Mouse (Mus musculus): Measurements from ENCODE around the gene Glrb. TPM values are rescaled to one million over a fixed set of nuclear protein-coding genes. Genes with fewer than 3 reads are reported as not detected.

Glrb gene
- total RNA-seq (2021), result 10 to 100 TPM; 83.4 to 85.1 TPM

- DNase-seq, result peak; percentile 61
- intact Hi-C loops (cut with DNase I), result no loop called here
Observed at GRCm38 (mm10) chr3:80913111-80913778, at the start of gene Glrb. TSS of gene Glrb (minus strand) at chr3:80913660.

DNA sequence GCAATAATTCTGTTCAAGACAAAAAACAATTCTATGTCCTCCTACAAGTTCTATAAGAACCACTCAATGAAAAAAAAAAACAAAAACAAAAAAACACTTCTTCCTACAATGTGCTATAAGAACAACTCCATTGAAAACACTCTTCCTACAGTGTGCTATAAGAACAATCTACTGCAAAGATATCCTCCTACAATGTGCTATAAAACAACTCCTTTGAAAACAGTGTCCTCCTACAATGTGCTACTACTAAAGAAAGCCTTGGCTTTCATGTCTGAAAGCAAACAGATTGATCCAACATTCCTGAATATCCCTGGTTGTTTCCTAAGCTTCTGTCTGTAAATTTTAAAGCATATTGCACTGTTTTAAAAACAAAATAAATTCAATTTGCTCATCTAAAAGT is 46.5 kb upstream of the Glrb start:
- intact Hi-C loops (cut with DNase I), result loop anchor here (5.0 kb wide), 1 partner anchor 822 kb away; no protein-coding TSS in a partner anchor
- no peak for DNase-seq

DNA sequence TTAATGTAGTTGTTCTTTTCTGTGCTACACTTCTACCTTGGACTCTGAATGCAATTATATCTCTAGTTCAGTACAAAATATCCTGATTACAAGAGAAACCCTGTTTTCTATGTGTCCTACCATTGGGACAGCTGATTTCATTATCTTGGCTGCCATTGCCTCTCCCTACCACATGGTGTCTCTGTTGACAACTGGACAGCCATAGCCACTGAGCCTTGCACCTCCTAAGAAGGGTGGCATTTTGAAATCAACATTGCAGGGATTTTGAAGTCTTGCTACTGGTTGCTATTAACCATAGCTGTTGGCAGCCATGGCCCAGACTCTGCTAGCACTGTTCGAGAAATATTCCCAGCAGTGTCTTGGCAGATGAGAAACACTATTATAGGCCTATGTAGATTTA is 45.1 kb upstream of the Glrb start:
- DNase-seq, result peak; percentile 51
- intact Hi-C loops (cut with DNase I), result loop anchor here (5.0 kb wide), 1 partner anchor 824 kb away; no protein-coding TSS in a partner anchor

- no peak for DNase-seq
- intact Hi-C loops (cut with DNase I), result no loop called here
Observed at GRCm38 (mm10) chr3:80913779-80914284, 372 bp upstream of the Glrb start.

GRCm38 (mm10) chr3:80894745-80895480 is 18.5 kb downstream of the Glrb start:
- DNase-seq, result peak; percentile 13
- intact Hi-C loops (cut with DNase I), result no loop called here

GRCm38 (mm10) chr3:80894328-80894727 is 19.1 kb downstream of the Glrb start:
- intact Hi-C loops (cut with DNase I), result no loop called here
- DNase-seq, result no peak

DNA sequence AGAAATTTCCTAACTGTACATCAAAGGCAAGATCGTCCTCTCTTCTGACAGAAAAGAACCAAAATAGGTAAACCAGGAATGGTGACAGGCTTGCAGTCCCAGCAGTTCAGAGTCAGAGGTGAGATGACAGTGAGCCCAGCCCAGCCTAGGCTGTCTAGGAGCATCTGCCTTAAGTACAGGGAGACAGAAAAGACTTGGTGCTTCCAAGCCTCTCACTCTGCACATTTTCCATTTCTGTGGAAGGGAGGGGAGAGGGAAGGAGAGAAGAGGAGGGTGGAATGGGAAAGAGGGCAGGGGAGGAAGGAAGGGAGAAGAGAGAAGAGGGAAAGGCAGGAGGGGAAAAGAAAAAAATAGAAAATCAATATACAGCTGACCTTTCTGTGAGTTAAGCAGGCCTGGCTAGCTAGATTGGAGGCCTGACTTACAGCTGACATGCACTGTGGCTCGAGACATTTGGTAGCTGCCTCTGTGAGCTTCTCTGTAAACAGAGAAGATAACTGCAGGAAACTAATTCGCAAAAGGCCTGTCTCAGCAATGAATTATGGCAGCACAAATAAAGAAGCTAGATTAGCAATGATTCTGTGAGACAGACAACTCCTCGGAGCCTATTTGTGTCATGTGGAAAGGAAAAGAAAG is 20.3 kb downstream of the Glrb start:
- DNase-seq, result no peak
- intact Hi-C loops (cut with DNase I), result no loop called here

- intact Hi-C loops (cut with DNase I), result no loop called here
- DNase-seq, result no peak
Observed at GRCm38 (mm10) chr3:80891087-80891486, 22.4 kb downstream of the Glrb start.

DNA sequence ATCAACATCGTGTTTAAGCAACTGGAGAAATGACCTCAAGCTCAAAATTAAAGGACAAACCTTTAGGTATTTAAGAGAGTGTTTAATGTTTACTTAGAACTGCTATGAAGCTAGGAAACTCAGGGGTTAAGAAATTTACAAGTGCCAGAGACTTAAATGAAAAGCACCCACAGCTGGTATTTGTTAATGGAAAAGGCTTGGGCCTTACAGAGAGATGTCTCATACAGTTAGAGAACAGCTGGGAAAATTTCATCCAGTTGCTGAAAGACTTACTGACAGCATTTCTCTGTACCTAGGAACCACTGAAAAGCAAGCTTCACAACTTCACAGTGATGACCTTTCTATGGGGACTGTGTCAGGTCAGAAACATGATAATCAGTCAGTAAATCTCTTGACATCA is 28.3 kb downstream of the Glrb start:
- DNase-seq, result no peak
- intact Hi-C loops (cut with DNase I), result no loop called here

- DNase-seq, result no peak
- intact Hi-C loops (cut with DNase I), result no loop called here
Observed at GRCm38 (mm10) chr3:80883601-80884000, 29.9 kb downstream of the Glrb start.

DNA sequence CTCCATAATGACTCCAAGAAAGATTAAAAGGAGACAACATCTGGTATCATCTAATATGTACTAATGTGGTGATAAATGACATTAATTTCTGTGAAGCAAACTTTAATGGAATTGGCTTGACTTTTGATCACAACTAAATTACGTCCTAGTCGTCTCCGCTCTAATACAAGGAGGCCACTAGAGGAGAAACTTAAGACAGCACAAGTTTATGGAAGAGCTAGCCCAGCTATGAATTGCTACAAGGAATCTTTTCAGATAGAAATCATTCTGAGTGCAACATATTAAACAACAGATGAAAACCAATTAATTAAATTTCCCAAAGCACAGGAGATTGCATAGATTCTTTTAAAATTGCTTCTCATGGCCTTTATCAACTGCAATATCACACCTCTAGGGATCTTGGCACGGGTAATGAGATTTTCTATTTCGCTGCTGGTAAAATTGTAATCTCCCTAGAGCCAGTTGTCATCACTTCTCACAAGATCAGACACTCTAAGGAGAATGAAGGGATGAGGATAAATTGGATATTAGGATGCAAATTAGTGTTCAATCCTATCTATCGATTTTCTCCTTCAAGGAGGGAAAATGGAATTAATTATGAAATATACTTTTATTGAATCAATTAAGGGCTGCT is 32.7 kb downstream of the Glrb start:
- no peak for DNase-seq
- intact Hi-C loops (cut with DNase I), result no loop called here

GRCm38 (mm10) chr3:80878571-80878970 is 34.9 kb downstream of the Glrb start:
- intact Hi-C loops (cut with DNase I), result no loop called here
- DNase-seq, result no peak

DNA sequence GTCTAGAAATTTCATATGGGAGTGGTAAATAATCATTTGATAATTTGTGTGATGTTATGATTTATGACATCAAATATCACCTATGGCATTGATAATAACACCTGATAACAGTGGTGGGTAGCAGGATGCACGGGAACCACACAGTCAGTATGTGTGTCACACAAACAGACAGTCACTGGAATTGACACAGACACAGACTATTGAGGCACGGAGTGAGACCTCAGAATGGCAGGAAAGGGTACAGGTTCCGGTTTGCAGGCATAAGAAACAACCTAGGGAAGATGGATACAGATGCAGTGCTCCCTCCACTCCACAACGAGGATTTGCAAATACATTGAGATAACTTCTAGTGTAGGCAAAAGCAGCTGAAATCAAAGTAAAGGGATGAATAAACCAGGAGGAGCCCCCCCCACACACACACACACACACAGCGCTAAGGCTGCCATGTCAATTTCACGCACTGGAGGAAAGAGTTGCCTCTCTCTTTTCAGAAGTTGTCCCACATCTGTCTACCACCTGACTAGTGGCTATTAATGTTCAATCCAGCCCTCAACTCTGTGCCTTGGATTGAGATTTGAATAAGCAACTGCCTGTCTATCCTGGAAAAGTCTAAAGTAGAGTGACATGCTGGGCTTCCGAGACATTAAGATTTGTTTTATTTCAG is 38.6 kb downstream of the Glrb start:
- no peak for DNase-seq
- intact Hi-C loops (cut with DNase I), result no loop called here

GRCm38 (mm10) chr3:80874081-80874480 is 39.4 kb downstream of the Glrb start:
- intact Hi-C loops (cut with DNase I), result no loop called here
- no peak for DNase-seq

DNA sequence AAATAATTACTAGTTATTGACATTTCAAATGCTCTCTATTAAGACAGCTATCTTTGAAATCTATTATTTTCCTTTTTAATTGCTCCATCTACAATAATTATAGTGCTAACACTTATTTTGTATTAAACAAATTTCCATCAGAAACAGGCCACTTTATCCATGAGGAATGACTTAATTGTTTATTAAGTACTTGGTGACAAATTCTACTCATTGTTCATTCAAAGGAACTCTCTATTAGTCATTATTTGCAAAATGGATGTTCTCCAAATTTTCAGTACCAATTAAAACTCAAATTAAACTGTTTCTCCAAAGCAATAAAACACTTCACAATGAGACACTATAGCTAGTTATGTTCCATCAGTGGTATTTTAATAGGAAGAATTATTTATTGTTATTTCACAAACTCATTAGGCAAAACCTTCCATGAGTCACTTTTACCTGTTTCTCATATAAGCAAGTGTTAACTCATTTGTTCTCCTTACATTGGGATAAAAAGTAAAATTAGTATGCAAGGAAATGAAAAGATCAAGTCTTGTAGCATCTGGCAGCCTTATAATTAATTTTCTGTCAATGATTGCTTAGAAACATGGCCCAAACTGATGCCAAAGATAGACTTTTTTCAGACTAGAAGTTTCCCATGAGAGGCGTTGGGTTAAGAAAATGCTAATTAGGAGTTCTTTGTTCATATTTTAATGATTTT is 41.8 kb downstream of the Glrb start:
- no peak for DNase-seq
- intact Hi-C loops (cut with DNase I), result no loop called here

GRCm38 (mm10) chr3:80867328-80867727 is 46.1 kb downstream of the Glrb start:
- intact Hi-C loops (cut with DNase I), result no loop called here
- DNase-seq, result no peak

DNA sequence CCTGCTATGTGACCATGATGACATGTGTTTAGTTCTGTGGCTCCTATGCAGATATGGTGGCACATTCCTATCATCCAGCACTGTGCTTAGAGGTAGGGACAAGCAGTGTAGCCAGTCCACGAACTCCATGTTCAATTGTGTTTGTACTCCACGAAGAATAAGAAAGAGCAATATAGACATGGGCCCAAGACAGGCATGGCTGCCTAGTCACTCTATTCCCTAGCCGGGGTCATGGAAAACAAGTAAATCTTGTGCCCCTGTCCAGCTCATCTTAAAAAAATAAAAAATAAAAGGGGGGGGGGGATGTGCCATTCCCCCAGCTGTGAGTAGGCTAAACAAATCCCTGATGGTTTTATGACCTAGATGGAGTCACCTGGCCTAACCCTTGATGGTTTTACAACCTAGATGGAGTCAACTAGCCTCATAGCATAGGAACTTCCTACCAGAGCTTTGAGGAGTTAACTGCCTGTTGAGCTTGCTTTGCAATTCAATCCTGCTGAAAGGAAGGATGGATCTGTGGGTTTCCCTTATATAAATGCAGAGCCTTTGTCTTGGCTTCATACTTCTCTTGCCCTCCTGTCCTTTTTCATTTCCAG is 60.5 kb downstream of the Glrb start:
- intact Hi-C loops (cut with DNase I), result no loop called here

GRCm38 (mm10) chr3:80850947-80851346 is 62.5 kb downstream of the Glrb start:
- DNase-seq, result no peak
- intact Hi-C loops (cut with DNase I), result no loop called here

More for the DNA sequence above, 60.5 kb downstream of the Glrb start:
- DNase-seq, result no peak

DNA sequence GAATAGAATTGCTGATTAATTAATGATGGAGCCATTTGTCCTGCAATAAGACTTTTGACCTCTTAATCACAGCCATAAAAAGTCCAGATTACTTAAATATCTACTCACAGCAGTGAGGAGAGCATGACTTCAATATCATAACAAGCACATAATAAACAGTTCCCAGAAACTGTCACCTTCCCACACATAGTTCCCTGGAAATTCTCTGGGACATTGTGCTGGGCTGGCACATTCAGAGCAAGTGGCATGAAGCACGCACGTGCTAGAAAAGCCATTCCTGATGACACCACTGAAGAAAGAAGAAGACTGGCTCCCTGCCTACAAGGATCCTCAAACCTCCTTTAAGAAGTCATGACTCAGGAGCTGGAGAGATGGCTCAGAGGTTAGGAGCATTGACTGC is 67.8 kb downstream of the Glrb start:
- no peak for DNase-seq
- intact Hi-C loops (cut with DNase I), result no loop called here

DNA sequence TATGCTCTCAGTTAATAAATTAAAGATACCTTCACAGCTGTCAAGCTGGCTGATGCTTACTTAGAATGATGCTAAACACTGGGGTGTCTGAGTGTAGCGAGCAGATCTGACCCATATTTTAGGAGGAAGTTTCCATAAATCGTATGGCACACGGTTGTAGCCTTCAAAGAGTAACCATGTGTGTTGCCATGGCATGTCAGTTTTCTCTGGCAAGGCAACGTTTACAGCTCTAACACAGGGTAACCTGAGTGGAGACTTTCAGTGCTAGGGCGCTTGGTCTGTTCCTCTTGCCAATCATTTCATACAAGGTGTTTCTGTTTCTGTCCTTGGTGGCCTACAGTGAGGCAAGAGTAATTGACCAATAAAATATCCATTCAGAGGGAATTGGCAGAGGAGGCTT is 73.6 kb downstream of the Glrb start:
- intact Hi-C loops (cut with DNase I), result no loop called here
- no peak for DNase-seq

Measured in left cerebral cortex, postnatal 4 days (tissue).